9 mouse cellular contexts compared by ENCODE assay signal in genomic region chr17:7939640-7940039, GRCm38 (mm10). TPM values are rescaled to one million over a fixed set of nuclear protein-coding genes. Genes with fewer than 3 reads are reported as not detected.
DNase-seq lines count a peak whose midpoint lies in the region; ATAC-seq and TF ChIP-seq lines count a peak whose summit lies in the region.
"Had no signal": no experiment of that assay in that cellular context is flagged by ENCODE, and none has a peak within 500 bp of the region (broad histone marks: within the 10 kb centered on the region; RNA-seq: fewer than 3 reads in every experiment).

No protein-coding gene starts in this region.

- H3K4me3 ChIP-seq in kidney, embryonic 15.5 days (replicated peaks): no peak overlapping the region
- H3K4me3 ChIP-seq: embryonic facial prominence, embryonic 12.5 days had no signal

- H3K4me1 ChIP-seq in kidney, embryonic 15.5 days: peaks cover under 1% of the 10 kb centered on the region; the same call in 1 of the 2 replicates
- H3K4me1 ChIP-seq: embryonic facial prominence, embryonic 12.5 days had no signal

- no peaks in the 10 kb centered on the region for H3K27me3 ChIP-seq in kidney, embryonic 15.5 days
- no peaks in the 10 kb centered on the region for H3K27me3 ChIP-seq in Patski
- H3K27me3 ChIP-seq: embryonic facial prominence, embryonic 12.5 days had no signal

- no peaks in the 10 kb centered on the region for H3K36me3 ChIP-seq in kidney, embryonic 15.5 days
- H3K36me3 ChIP-seq: embryonic facial prominence, embryonic 12.5 days had no signal

- no peak overlapping the region for H3K9ac ChIP-seq in kidney, embryonic 15.5 days
- H3K9ac ChIP-seq: embryonic facial prominence, embryonic 12.5 days had no signal

- H3K4me2 ChIP-seq in kidney, embryonic 15.5 days: no peak overlapping the region
- H3K4me2 ChIP-seq: embryonic facial prominence, embryonic 12.5 days had no signal

- ATAC-seq in kidney, embryonic 15.5 days (replicated peaks; ENCODE audit: low FRiP score): no peak
- peak; percentile 42 for ATAC-seq in Patski

- POLR2A ChIA-PET in Patski (lab: Charles Lee): no interaction called here

- peak; percentile 62 for TF ChIP-seq CTCF in Patski (IDR thresholded peaks at IDR 0.05)

- CTCF ChIA-PET in Patski (lab: Charles Lee): interaction anchor here (2.9 kb wide), 1 partner anchor 1091 kb away, joined by 18 read pairs; no protein-coding TSS in a partner anchor

- no peaks in the 10 kb centered on the region for H3K9me3 ChIP-seq in kidney, embryonic 15.5 days (replicated peaks)
- H3K9me3 ChIP-seq: embryonic facial prominence, embryonic 12.5 days had no signal

- no peak overlapping the region for H3K27ac ChIP-seq in kidney, embryonic 15.5 days
- H3K27ac ChIP-seq: embryonic facial prominence, embryonic 12.5 days had no signal

- WGBS in kidney, embryonic 15.5 days: 50% methylated on average over 8 of the region's 8 CpGs

- in situ Hi-C loops in Patski (cut with MboI; ENCODE audit: low pct_unique_long_range_greater_than_20kb): loop anchor here (5.0 to 10.0 kb wide), 2 partner anchors 995 to 1087 kb away; partner anchors contain the start of gene Rsph3b

- peak; percentile 19 for DNase-seq in kidney, adult 9 months
- DNase-seq in B cell, adult 2 months: peak; percentile 52 to 66
- DNase-seq in Patski (ENCODE audit: low read depth, low spot score): no peak
- DNase-seq in frontal cortex, postnatal 36 days (ENCODE audit: low spot score in 2 of 2): peak; percentile 31 to 57
- peak; percentile 48 for DNase-seq in lung, postnatal 14 days
- DNase-seq in thymus, postnatal 0 days (ENCODE audit: low spot score): peak; percentile 66
- no peak for DNase-seq in cerebellum, adult 18-20 months

RNA-seq across cellular contexts. Expression of gene Rsph3a, which starts 5.8 kb away (rescaled TPM):
- 52.0 and 61.3 TPM in 2 replicates for polyA plus RNA-seq in kidney, embryonic 15.5 days (2015; fragmentation: Nextera tagmentation; extraction: Ambion mirVana)
- polyA plus RNA-seq in Patski (2021): 15.9 TPM
- polyA plus RNA-seq in thymus, postnatal 0 days (2015; fragmentation: Nextera tagmentation; extraction: Ambion mirVana): 26.9 and 29.1 TPM in 2 replicates

RNA-seq across cellular contexts. Expression of gene Tagap, which starts 13.8 kb away (rescaled TPM):
- polyA plus RNA-seq in kidney, embryonic 15.5 days (2015; fragmentation: Nextera tagmentation; extraction: Ambion mirVana): 0.51 and 0.84 TPM in 2 replicates
- polyA plus RNA-seq in Patski (2021): 3.5 TPM
- polyA plus RNA-seq in thymus, postnatal 0 days (2015; fragmentation: Nextera tagmentation; extraction: Ambion mirVana): 4.1 and 4.3 TPM in 2 replicates

Comparison
In these comparisons a context has a peak if more than half of its experiments do, and no peak if none do; other contexts are left out.
1. DNase-seq: peak in kidney, adult 9 months (single experiment), B cell, adult 2 months (2 of 2), frontal cortex, postnatal 36 days (2 of 2), lung, postnatal 14 days (single experiment) and thymus, postnatal 0 days (single experiment); none in Patski (single experiment) and cerebellum, adult 18-20 months (0 of 2).